Mouse (Mus musculus): ENCODE data around the gene Arsg.
"Not testable (repeated sequence)": the region's sequence is repeated elsewhere in the genome, so short reads cannot be mapped to it uniquely, and the experiment has no call there.

Gene Arsg

GRCm38 (mm10) chr11:109470170-109470569, 3.0 kb upstream of the Arsg start:
- DNase-seq: peak; percentile 56 to 60

- DNase-seq: peak; percentile 46 to 48
Observed at GRCm38 (mm10) chr11:109470921-109471861, 2.0 kb upstream of the Arsg start.

GRCm38 (mm10) chr11:109472171-109472691, 943 bp upstream of the Arsg start:
- DNase-seq: peak; percentile 74 to 75

- no peak for DNase-seq
Observed at GRCm38 (mm10) chr11:109472821-109473170, 378 bp upstream of the Arsg start.

- no peak for DNase-seq
Observed at GRCm38 (mm10) chr11:109474086-109474742, 1.0 kb downstream of the Arsg start.

- DNase-seq: no peak
Observed at GRCm38 (mm10) chr11:109474836-109475235, 1.7 kb downstream of the Arsg start.

GRCm38 (mm10) chr11:109475717-109476116, 2.5 kb downstream of the Arsg start:
- no peak for DNase-seq

GRCm38 (mm10) chr11:109476241-109476640, 3.1 kb downstream of the Arsg start:
- no peak for DNase-seq

GRCm38 (mm10) chr11:109476653-109477052, 3.5 kb downstream of the Arsg start:
- no peak for DNase-seq

GRCm38 (mm10) chr11:109477606-109478380, 4.6 kb downstream of the Arsg start:
- DNase-seq: no peak

GRCm38 (mm10) chr11:109479575-109480285, 6.6 kb downstream of the Arsg start:
- DNase-seq: peak; percentile 19 to 33

GRCm38 (mm10) chr11:109480440-109480839, 7.3 kb downstream of the Arsg start:
- DNase-seq: no peak

GRCm38 (mm10) chr11:109485398-109486045, 12.3 kb downstream of the Arsg start:
- DNase-seq: no peak

GRCm38 (mm10) chr11:109487111-109487510, 13.9 kb downstream of the Arsg start:
- no peak for DNase-seq

GRCm38 (mm10) chr11:109487991-109488684, 15.0 kb downstream of the Arsg start:
- DNase-seq: no peak

GRCm38 (mm10) chr11:109489763-109490162, 16.6 kb downstream of the Arsg start:
- no peak for DNase-seq

GRCm38 (mm10) chr11:109491844-109492243, 18.7 kb downstream of the Arsg start:
- no peak for DNase-seq

- DNase-seq: not testable (repeated sequence)
Observed at GRCm38 (mm10) chr11:109492847-109493464, 19.8 kb downstream of the Arsg start.

GRCm38 (mm10) chr11:109494890-109495770, 22.0 kb downstream of the Arsg start:
- peak; percentile 76 to 77 for DNase-seq

All from B cell, adult 2 months (primary cell).